8 mouse cellular contexts compared by ENCODE assay signal in genomic region chr9:57076701-57077660, GRCm38 (mm10). TPM values are rescaled to one million over a fixed set of nuclear protein-coding genes. Genes with fewer than 3 reads are reported as not detected.
A peak's percentile ranks its signal among the peaks of the same experiment; 100 is the strongest.
DNase-seq lines count a peak whose midpoint lies in the region; ATAC-seq lines count a peak whose summit lies in the region.

No protein-coding gene starts in this region.

- peaks cover 3% of the 10 kb centered on the region for H3K4me1 ChIP-seq in intestine, embryonic 15.5 days (replicated peaks)

- peak overlapping the region; percentile 81 for H3K9ac ChIP-seq in intestine, embryonic 15.5 days

- H3K4me3 ChIP-seq in intestine, embryonic 15.5 days (replicated peaks), result peak overlapping the region; percentile 85

- H3K36me3 ChIP-seq in intestine, embryonic 15.5 days, result no peaks in the 10 kb centered on the region

- H3K27me3 ChIP-seq in intestine, embryonic 15.5 days (replicated peaks), result no peaks in the 10 kb centered on the region

- H3K9me3 ChIP-seq in intestine, embryonic 15.5 days, result no peaks in the 10 kb centered on the region

- peak overlapping the region; percentile 82 for H3K4me2 ChIP-seq in intestine, embryonic 15.5 days (replicated peaks)

- peak; percentile 33 for ATAC-seq in intestine, embryonic 15.5 days
- peak; percentile 5; the same call in 1 of the 2 replicates for ATAC-seq in megakaryocyte-erythroid progenitor cell, adult 5-6 weeks (replicated peaks; ENCODE audit: low FRiP score, low TSS enrichment, poor library complexity, severe bottlenecking)

- under 1% methylated on average over 62 of the region's 72 CpGs for WGBS in intestine, embryonic 15.5 days

- peak overlapping the region; percentile 98 for H3K27ac ChIP-seq in intestine, embryonic 15.5 days

- peak; percentile 89 to 91 for DNase-seq in adrenal gland, adult 18-20 months (ENCODE audit: low spot score in 2 of 2)
- peak; percentile 90 for DNase-seq in embryo, embryonic 10.5 days (ENCODE audit: low spot score)
- peak; percentile 89 for DNase-seq in gastrocnemius, postnatal 14 days
- DNase-seq in left cerebral cortex, postnatal 14 days (ENCODE audit: low spot score in 2 of 2), result peak; percentile 83 to 86
- DNase-seq in right cerebral cortex, postnatal 14 days, result peak; percentile 85
- peak; percentile 84 for DNase-seq in urinary bladder, postnatal 25 days (ENCODE audit: low spot score)

- intact Hi-C loops in gastrocnemius, postnatal 14 days (cut with DNase I; ENCODE audit: low total_unique reads), result no loop called here
- intact Hi-C loops in left cerebral cortex, postnatal 14 days (cut with DNase I), result loop anchor here (5.0 kb wide), 1 partner anchor 80 kb away; no protein-coding TSS in a partner anchor

RNA-seq across cellular contexts. Expression of gene Sin3a, which starts 5.1 kb away (rescaled TPM):
- 10 to 100 TPM; 32.5 to 39.2 TPM for total RNA-seq in adrenal gland, adult 18-20 months (2021)
- total RNA-seq in gastrocnemius, postnatal 14 days (2021), result 10 to 100 TPM; 20.3 to 22.7 TPM
- 26.0 and 26.4 TPM in 2 replicates for polyA plus RNA-seq in intestine, embryonic 15.5 days (2015; fragmentation: Nextera tagmentation; extraction: Ambion mirVana)
- total RNA-seq in left cerebral cortex, postnatal 14 days (2021), result 10 to 100 TPM; 27.1 to 28.5 TPM
- total RNA-seq in megakaryocyte-erythroid progenitor cell, adult 5-6 weeks (2014; fragmentation: Nextera tagmentation), result 65.6 and 111 TPM in 2 replicates
- total RNA-seq in megakaryocyte-erythroid progenitor cell, adult 5-6 weeks (2017), result 108 and 111 TPM in 2 replicates

RNA-seq across cellular contexts. Expression of gene Man2c1, which starts 53.5 kb away (rescaled TPM):
- total RNA-seq in adrenal gland, adult 18-20 months (2021), result 100 to 1,000 TPM; 108 to 151 TPM
- total RNA-seq in gastrocnemius, postnatal 14 days (2021), result 10 to 100 TPM; 32.8 to 36.2 TPM
- 50.6 and 55.6 TPM in 2 replicates for polyA plus RNA-seq in intestine, embryonic 15.5 days (2015; fragmentation: Nextera tagmentation; extraction: Ambion mirVana)
- total RNA-seq in left cerebral cortex, postnatal 14 days (2021), result 100 to 1,000 TPM; 112 to 126 TPM
- 83.6 and 95.2 TPM in 2 replicates for total RNA-seq in megakaryocyte-erythroid progenitor cell, adult 5-6 weeks (2014; fragmentation: Nextera tagmentation)
- 38.8 and 64.8 TPM in 2 replicates for total RNA-seq in megakaryocyte-erythroid progenitor cell, adult 5-6 weeks (2017)

Comparison
In these comparisons a context has a peak if more than half of its experiments do, and no peak if none do; other contexts are left out.
1. Peak in every context shown above with its lines: DNase-seq, ATAC-seq, H3K4me3 ChIP-seq and H3K27ac ChIP-seq.